Mouse (Mus musculus): ENCODE results near the gene Ddi1.

DNA sequence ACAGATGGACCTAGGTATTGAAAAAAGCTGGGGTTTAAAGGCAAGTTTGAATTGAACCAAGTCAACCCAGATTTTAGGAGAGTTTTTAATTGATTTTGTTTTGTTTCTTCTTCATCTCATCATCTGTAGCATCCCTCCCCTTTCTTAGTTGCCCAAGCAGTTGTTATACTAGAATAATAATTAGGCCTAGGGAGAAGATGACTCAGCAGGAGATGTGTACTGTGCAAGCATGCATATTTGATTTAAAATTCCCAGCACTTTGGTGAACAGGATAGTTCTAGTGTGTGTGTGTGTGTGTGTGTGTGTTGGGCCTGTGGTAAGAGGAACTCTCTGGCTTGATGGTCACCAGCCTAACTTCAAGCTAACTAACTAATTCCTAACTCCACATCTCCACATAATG, 12.6 kb downstream of the Ddi1 start:
- TF ChIP-seq CTCF (IDR thresholded peaks at IDR 0.05; ENCODE audit: borderline replicate concordance, insufficient read depth, low read depth, low read length) (no peak), POLR2A (IDR thresholded peaks at IDR 0.05; ENCODE audit: borderline replicate concordance, insufficient read depth, low read length) (no peak)
